Mouse (Mus musculus) lung, adult 2 months (tissue): ENCODE data around the gene Fbxo17.

ENCODE experiments used
- CTCF ChIP-seq: fragments of 200-500 bp; IDR thresholded peaks from 2 replicates; pipeline ENCODE4 v1.5.1; 2011; ENCODE audit warnings: mild to moderate bottlenecking, low read length, control low read depth; ENCODE audit not compliant: insufficient read depth
- POLR2A ChIP-seq: fragments of 200-500 bp; IDR thresholded peaks from 2 replicates; pipeline ENCODE4 v1.6.1; 2011; ENCODE audit warnings: low read depth, mild to moderate bottlenecking, control low read depth, low read length, borderline replicate concordance; ENCODE audit errors: extremely low read depth

DNA sequence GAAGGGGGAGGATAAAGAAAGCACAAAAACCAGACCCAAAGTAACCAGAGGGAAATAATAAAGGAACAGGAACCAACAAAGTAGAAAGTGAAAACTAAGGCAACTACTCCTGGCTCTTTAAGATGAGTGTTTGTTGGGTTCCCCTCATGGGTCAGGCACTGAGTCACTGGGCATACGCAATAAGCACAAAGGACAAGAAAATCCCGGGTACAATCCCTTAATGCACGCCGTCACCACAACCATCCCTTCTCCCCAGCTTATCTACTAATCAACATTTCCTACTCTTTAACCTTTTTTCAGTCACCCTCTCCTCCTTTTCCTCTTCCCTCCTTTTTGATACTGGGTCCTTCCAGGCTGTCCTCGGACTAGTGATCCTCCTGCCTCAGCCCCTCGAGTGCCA, 48.6 kb downstream of the Fbxo17 start:
- TF ChIP-seq CTCF (no peak), POLR2A (no peak)
